Mouse (Mus musculus): Measurements from ENCODE around the gene Tagln. TPM values are rescaled to one million over a fixed set of nuclear protein-coding genes. Genes with fewer than 3 reads are reported as not detected.
A peak's percentile ranks its signal among the peaks of the same experiment; 100 is the strongest.

The Tagln gene
- polyA plus RNA-seq, 1 experiment from 2014 or later: 9.5 TPM

DNA sequence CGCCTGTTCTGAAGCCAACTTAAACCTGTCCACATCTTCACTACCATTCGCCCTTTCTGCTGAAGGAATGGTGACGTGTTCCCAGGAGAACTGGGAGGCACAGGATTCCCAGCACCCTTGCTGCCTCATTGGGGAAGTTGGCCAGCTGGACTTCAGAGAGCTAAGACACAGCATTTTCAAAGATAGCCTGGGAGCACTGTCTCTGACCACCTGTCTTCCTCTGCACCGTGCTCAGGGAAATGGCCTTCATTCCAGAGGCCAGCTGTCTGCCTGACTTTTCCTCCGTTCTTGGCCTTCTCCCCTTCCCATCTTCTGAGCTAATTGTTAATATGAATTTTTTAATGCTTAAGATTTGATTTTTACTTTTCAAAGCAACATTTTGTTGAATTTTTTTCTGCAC lies 6.6 kb downstream of the Tagln start:
- Histone ChIP-seq H3K36me3 (ENCODE audit: control insufficient read depth, insufficient read depth) (peaks cover 17% of the 10 kb centered on the region), H3K4me3 (ENCODE audit: low read depth, low read length) (no peak overlapping the region), H3K9me3 (replicated peaks; ENCODE audit: control insufficient read depth, low read length) (no peaks in the 10 kb centered on the region), H3K4me1 (ENCODE audit: control insufficient read depth, low read depth, low read length) (peaks cover 3% of the 10 kb centered on the region), H3K4me2 (ENCODE audit: low read depth, low read length) (no peak overlapping the region), H3K27ac (ENCODE audit: low read length) (no peak overlapping the region), H3K9ac (ENCODE audit: low read depth, low read length) (no peak overlapping the region), H3K27me3 (ENCODE audit: control insufficient read depth, insufficient read depth, low read depth, low read length) (no peaks in the 10 kb centered on the region)
- no peak for ATAC-seq (ENCODE audit: low read depth)
- WGBS (ENCODE audit: insufficient replicate concordance): 66% methylated on average over 5 of the region's 5 CpGs

DNA sequence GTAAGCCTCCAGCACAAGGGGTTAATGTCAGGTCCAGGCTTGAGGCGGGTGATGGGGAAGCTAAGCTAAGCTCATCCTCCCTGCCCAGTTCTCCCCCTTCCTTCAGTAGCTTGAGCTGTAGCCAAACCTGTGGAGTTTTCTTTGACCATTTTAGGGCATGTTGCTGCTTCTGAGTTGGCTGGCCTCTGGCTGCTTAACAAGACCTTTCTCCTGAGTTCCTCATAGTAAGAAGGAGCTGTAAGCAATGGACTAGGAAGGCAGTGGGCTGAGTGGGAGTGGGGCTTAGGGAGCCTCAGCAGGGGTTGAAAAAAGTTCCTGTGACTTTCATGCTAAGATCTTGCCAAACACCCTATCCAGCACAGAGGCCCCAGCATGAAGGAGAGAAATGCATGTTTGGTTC lies 16.0 kb downstream of the Tagln start:
- Histone ChIP-seq H3K27me3 (ENCODE audit: control insufficient read depth, insufficient read depth, low read depth, low read length) (no peaks in the 10 kb centered on the region), H3K4me1 (ENCODE audit: control insufficient read depth, low read depth, low read length) (no peaks in the 10 kb centered on the region), H3K9ac (ENCODE audit: low read depth, low read length) (no peak overlapping the region), H3K27ac (ENCODE audit: low read length) (no peak overlapping the region), H3K9me3 (replicated peaks; ENCODE audit: control insufficient read depth, low read length) (no peaks in the 10 kb centered on the region), H3K4me3 (ENCODE audit: low read depth, low read length) (no peak overlapping the region), H3K36me3 (ENCODE audit: control insufficient read depth, insufficient read depth) (peaks cover 33% of the 10 kb centered on the region), H3K4me2 (ENCODE audit: low read depth, low read length) (no peak overlapping the region)
- 74% methylated on average over 1 of the region's 1 CpGs for WGBS (ENCODE audit: insufficient replicate concordance)
- no peak for ATAC-seq (ENCODE audit: low read depth)

DNA sequence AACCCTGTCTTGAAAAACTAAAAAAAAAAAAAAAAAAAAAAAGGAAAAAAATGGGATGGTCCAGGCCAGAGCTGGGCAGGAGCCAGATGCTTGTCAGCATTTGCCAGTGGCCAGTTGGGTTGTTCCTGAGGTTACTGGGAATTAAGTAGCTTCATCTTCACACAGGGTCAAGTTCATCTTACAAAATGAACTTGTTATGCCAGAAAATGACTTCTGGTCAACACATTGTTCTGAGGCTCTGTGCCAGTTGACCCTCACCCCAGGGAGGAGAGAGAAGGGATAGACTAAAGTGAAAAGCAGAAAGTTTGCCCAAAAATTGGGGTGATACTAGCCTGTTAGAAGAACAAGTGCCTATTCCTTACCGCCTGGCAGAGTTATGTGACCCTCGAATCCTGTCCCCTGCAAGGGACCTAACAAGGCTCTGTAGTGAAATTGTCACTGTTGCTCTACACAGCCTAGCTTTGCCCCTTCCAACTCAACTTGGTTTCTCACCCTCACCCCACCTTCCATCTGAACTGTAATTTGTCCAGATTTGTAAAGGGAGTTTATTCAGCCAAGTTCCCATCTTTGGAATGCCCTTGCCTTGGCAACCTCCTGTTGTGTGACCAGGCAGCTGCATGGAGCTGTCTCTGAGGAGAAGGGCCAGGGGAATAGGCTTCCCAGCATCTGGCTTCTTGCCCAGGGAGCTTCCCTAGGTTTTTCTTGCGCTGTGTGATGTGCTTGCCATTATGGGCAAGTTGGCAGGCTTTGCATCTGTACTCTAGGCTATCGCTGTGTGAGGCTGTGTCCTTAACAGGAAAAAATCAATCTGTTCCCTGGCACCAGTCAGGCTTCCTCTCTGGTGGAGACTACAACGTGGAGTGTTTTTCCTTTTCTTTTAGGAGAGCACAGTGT lies 18.6 kb downstream of the Tagln start:
- H3K27me3 ChIP-seq (ENCODE audit: control insufficient read depth, insufficient read depth, low read depth, low read length): no peaks in the 10 kb centered on the region
- no peak overlapping the region for H3K9ac ChIP-seq (ENCODE audit: low read depth, low read length)
- H3K9me3 ChIP-seq (replicated peaks; ENCODE audit: control insufficient read depth, low read length): no peaks in the 10 kb centered on the region
- no peak for ATAC-seq (ENCODE audit: low read depth)
- no peak overlapping the region for H3K4me3 ChIP-seq (ENCODE audit: low read depth, low read length)
- peaks cover 28% of the 10 kb centered on the region for H3K36me3 ChIP-seq (ENCODE audit: control insufficient read depth, insufficient read depth)
- no peak overlapping the region for H3K4me2 ChIP-seq (ENCODE audit: low read depth, low read length)
- WGBS (ENCODE audit: insufficient replicate concordance): 68% methylated on average over 5 of the region's 5 CpGs
- H3K27ac ChIP-seq (ENCODE audit: low read length): no peak overlapping the region
- no peaks in the 10 kb centered on the region for H3K4me1 ChIP-seq (ENCODE audit: control insufficient read depth, low read depth, low read length)

DNA sequence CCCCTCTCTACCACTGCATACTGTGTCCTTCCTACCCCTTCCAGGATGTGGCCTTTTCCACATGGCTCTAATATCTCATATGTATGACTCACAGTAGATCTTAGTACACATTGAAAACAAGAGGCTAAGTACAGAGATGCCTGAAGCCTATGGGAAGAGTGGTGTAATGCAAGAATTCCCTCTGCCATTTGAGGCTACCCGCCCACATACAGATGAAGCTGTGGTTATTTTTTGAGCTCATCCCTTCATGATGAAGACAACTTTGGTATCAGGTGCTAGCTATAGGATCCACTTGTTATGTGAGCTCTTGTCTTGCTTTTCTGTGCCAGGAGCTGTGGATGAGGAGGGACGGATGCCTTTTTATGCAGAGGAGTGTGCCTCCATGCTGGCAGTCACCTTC lies 20.2 kb downstream of the Tagln start:
- no peak overlapping the region for H3K27ac ChIP-seq (ENCODE audit: low read length)
- H3K27me3 ChIP-seq (ENCODE audit: control insufficient read depth, insufficient read depth, low read depth, low read length): no peaks in the 10 kb centered on the region
- H3K9me3 ChIP-seq (replicated peaks; ENCODE audit: control insufficient read depth, low read length): no peaks in the 10 kb centered on the region
- peaks cover 26% of the 10 kb centered on the region for H3K36me3 ChIP-seq (ENCODE audit: control insufficient read depth, insufficient read depth)
- no peak overlapping the region for H3K4me2 ChIP-seq (ENCODE audit: low read depth, low read length)
- no peak overlapping the region for H3K9ac ChIP-seq (ENCODE audit: low read depth, low read length)
- ATAC-seq (ENCODE audit: low read depth): no peak
- 74% methylated on average over 2 of the region's 2 CpGs for WGBS (ENCODE audit: insufficient replicate concordance)
- H3K4me1 ChIP-seq (ENCODE audit: control insufficient read depth, low read depth, low read length): no peaks in the 10 kb centered on the region
- H3K4me3 ChIP-seq (ENCODE audit: low read depth, low read length): no peak overlapping the region

DNA sequence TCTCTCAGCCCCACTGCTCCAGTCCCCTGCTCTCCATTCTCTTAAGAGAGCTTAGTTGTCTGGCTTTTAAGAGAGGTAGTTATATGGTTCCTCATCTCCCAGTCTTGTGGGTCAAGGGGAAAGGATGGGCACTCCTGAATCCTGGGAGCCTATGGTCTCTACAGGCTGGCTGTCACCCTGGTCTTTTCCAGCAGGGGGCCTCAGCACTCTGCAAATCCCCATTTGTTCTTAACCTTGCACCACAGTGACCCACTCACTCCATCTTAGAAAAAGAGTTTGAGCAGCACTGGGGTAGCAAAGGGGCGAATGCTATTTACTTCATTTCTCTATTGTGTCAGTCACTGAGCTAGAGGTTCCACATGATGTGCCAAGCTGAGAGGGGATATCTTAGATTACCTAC lies 24.2 kb downstream of the Tagln start:
- H3K27me3 ChIP-seq (ENCODE audit: control insufficient read depth, insufficient read depth, low read depth, low read length): no peaks in the 10 kb centered on the region
- ATAC-seq (ENCODE audit: low read depth): no peak
- WGBS (ENCODE audit: insufficient replicate concordance): 43% methylated on average over 1 of the region's 1 CpGs
- H3K4me3 ChIP-seq (ENCODE audit: low read depth, low read length): no peak overlapping the region
- no peaks in the 10 kb centered on the region for H3K9me3 ChIP-seq (replicated peaks; ENCODE audit: control insufficient read depth, low read length)
- H3K27ac ChIP-seq (ENCODE audit: low read length): no peak overlapping the region
- H3K9ac ChIP-seq (ENCODE audit: low read depth, low read length): no peak overlapping the region
- peaks cover 13% of the 10 kb centered on the region for H3K4me1 ChIP-seq (ENCODE audit: control insufficient read depth, low read depth, low read length)
- peaks cover 24% of the 10 kb centered on the region for H3K36me3 ChIP-seq (ENCODE audit: control insufficient read depth, insufficient read depth)
- no peak overlapping the region for H3K4me2 ChIP-seq (ENCODE audit: low read depth, low read length)

DNA sequence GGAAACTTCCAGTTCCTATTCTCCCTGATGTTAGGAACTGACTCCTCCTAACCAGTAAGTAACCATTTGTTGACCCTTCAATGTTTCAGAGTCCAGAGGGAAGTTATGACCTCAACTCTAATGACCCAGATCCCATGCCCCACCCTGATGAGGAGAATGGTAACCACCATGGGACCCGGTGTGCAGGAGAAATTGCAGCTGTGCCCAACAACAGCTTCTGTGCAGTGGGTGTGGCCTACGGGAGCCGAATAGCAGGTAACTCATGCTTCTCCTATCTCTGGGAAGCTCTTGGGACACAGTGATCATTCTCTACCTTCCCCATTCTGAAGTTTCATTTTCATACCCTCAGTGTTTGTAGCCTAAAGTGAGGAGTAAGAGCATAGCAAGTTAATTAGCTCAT lies 24.9 kb downstream of the Tagln start:
- H3K4me1 ChIP-seq (ENCODE audit: control insufficient read depth, low read depth, low read length): peaks cover 13% of the 10 kb centered on the region
- no peaks in the 10 kb centered on the region for H3K27me3 ChIP-seq (ENCODE audit: control insufficient read depth, insufficient read depth, low read depth, low read length)
- H3K27ac ChIP-seq (ENCODE audit: low read length): no peak overlapping the region
- H3K36me3 ChIP-seq (ENCODE audit: control insufficient read depth, insufficient read depth): peaks cover 21% of the 10 kb centered on the region
- ATAC-seq (ENCODE audit: low read depth): no peak
- no peak overlapping the region for H3K4me2 ChIP-seq (ENCODE audit: low read depth, low read length)
- H3K9ac ChIP-seq (ENCODE audit: low read depth, low read length): no peak overlapping the region
- no peak overlapping the region for H3K4me3 ChIP-seq (ENCODE audit: low read depth, low read length)
- no peaks in the 10 kb centered on the region for H3K9me3 ChIP-seq (replicated peaks; ENCODE audit: control insufficient read depth, low read length)
- WGBS (ENCODE audit: insufficient replicate concordance): 79% methylated on average over 3 of the region's 3 CpGs

DNA sequence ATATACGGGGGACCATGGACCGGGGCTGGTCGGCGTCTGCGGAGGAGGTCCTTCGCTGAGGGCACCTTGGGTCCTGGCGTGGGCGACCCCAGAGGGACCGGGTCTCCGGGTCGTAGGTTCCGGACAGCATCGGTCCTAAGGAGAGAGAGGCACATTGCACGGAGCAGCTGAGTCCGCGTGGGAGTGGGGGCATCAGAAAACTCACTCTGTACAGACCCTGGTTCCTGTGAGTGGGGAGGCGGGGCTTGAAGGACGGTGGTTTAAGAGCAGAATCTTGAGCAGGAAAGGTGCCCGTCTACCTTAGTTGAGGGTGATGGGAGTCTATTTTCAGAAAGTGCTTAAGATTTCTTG lies 28.8 kb downstream of the Tagln start:
- Histone ChIP-seq H3K9ac (ENCODE audit: low read depth, low read length) (peak overlapping the region; percentile 100), H3K4me2 (ENCODE audit: low read depth, low read length) (peak overlapping the region; percentile 89), H3K4me1 (ENCODE audit: control insufficient read depth, low read depth, low read length) (peaks cover 27% of the 10 kb centered on the region), H3K9me3 (replicated peaks; ENCODE audit: control insufficient read depth, low read length) (no peaks in the 10 kb centered on the region), H3K4me3 (ENCODE audit: low read depth, low read length) (peak overlapping the region; percentile 100), H3K27ac (ENCODE audit: low read length) (peak overlapping the region; percentile 99), H3K36me3 (ENCODE audit: control insufficient read depth, insufficient read depth) (peaks cover 12% of the 10 kb centered on the region), H3K27me3 (ENCODE audit: control insufficient read depth, insufficient read depth, low read depth, low read length) (no peaks in the 10 kb centered on the region)
- peak; percentile 28 for ATAC-seq (ENCODE audit: low read depth)
- WGBS (ENCODE audit: insufficient replicate concordance): under 1% methylated on average over 19 of the region's 19 CpGs

DNA sequence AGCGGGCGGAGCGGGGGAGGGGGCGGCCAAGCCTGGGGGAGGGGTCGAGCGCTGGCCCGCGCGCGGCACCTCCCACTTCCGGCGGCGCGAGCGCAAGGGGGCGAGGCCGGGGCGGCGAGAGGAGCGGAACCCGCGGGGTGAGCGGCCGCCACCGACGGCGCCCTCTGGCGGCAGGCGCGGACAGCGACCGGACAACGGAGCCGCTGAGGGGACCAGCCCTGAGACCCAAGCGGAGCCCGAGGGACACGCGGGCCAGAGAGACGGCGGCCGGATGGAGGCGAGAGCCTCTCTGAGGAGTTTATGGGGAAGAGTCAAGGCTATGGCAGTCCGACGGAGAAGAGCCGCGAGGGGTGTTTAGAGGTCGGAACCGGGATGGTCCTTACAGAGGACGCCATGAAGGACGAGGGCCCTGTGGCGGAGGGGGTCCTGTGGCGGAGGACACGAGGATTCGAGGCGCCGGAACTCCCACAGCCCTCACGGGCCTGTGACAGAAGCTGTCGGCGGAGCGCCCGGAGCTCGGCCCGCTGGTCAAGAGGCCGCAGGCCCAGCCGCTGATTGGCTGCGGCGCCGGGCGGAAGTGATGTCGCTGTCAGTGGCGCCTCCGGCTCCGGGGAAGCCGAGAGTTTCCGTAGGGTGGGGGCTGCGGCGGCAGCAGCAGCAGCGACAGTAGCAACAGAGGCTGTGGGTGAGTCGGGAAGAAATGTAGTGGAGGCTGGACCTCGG lies 29.3 kb downstream of the Tagln start, which contains the start of the genes Pcsk7 and Rnf214:
Pcsk7 (plus strand) TSS at position 143 of the 723 bp plus-strand sequence.
Rnf214 (minus strand) TSS at position 557 of the 723 bp plus-strand sequence.
- H3K27me3 ChIP-seq (ENCODE audit: control insufficient read depth, insufficient read depth, low read depth, low read length): no peaks in the 10 kb centered on the region
- H3K9me3 ChIP-seq (replicated peaks; ENCODE audit: control insufficient read depth, low read length): no peaks in the 10 kb centered on the region
- peak within 1 kb of the TSS; percentile 99 for H3K27ac ChIP-seq (ENCODE audit: low read length)
- H3K4me2 ChIP-seq (ENCODE audit: low read depth, low read length): peak within 1 kb of the TSS; percentile 89
- H3K36me3 ChIP-seq (ENCODE audit: control insufficient read depth, insufficient read depth): peaks cover 12% of the 10 kb centered on the region
- WGBS (ENCODE audit: insufficient replicate concordance): under 1% methylated on average over 76 of the region's 80 CpGs
- peak within 1 kb of the TSS; percentile 100 for H3K4me3 ChIP-seq (ENCODE audit: low read depth, low read length)
- ATAC-seq (ENCODE audit: low read depth): peak; percentile 92
- H3K9ac ChIP-seq (ENCODE audit: low read depth, low read length): peak within 1 kb of the TSS; percentile 100
- peaks cover 27% of the 10 kb centered on the region for H3K4me1 ChIP-seq (ENCODE audit: control insufficient read depth, low read depth, low read length)

DNA sequence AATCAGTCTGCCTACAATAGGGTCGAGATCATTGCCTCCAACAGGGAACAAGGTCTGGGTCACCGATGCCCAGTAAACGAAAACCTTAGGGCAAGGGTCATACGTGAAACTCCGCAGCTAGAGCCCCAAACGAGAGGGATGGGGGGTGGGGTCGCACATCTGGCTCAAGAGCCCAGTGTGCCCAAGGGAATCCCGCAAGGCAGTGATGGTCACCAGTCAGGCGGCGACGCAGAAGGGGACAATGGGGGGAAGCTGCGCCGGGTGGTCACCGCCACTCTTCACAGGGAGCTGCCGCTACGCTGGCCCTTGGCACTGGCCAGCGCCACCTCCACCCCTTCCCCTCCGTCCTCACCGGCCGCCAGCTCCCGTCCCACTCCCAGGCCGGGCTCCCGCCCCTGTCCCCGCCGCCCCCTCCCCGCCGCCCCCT lies 30.0 kb downstream of the Tagln start:
- H3K9ac ChIP-seq (ENCODE audit: low read depth, low read length): peak overlapping the region; percentile 100
- no peaks in the 10 kb centered on the region for H3K27me3 ChIP-seq (ENCODE audit: control insufficient read depth, insufficient read depth, low read depth, low read length)
- peaks cover 27% of the 10 kb centered on the region for H3K4me1 ChIP-seq (ENCODE audit: control insufficient read depth, low read depth, low read length)
- no peaks in the 10 kb centered on the region for H3K9me3 ChIP-seq (replicated peaks; ENCODE audit: control insufficient read depth, low read length)
- peak overlapping the region; percentile 100 for H3K4me3 ChIP-seq (ENCODE audit: low read depth, low read length)
- ATAC-seq (ENCODE audit: low read depth): peak; percentile 15
- under 1% methylated on average over 16 of the region's 27 CpGs for WGBS (ENCODE audit: insufficient replicate concordance)
- peak overlapping the region; percentile 89 for H3K4me2 ChIP-seq (ENCODE audit: low read depth, low read length)
- H3K36me3 ChIP-seq (ENCODE audit: control insufficient read depth, insufficient read depth): peaks cover 12% of the 10 kb centered on the region
- H3K27ac ChIP-seq (ENCODE audit: low read length): peak overlapping the region; percentile 99

All from liver, embryonic 16.5 days (tissue).